Mouse (Mus musculus): ENCODE measurements around the gene Vnn1.

- TF ChIP-seq EP300 (IDR thresholded peaks at IDR 0.05; ENCODE audit: insufficient read depth, low read depth, low read length) (no peak), POLR2A (IDR thresholded peaks at IDR 0.05; ENCODE audit: insufficient read depth, low read length) (no peak)
These were observed 55.1 kb downstream of the Vnn1 start, which contains the start of gene Taar3 for GRCm38 (mm10) chr10:23949508-23950005.
